Mouse (Mus musculus) bone marrow macrophage, adult 2 months (primary cell): ENCODE results near the gene Scn3a. TPM values are rescaled to one million over a fixed set of nuclear protein-coding genes. Genes with fewer than 3 reads are reported as not detected.

ENCODE experiments used
- H3K27ac ChIP-seq: 2 replicates; pipeline ENCODE4 v1.5.1; 2012; ENCODE audit warnings: low read depth, low read length; ENCODE audit not compliant: insufficient read depth
- H3K4me1 ChIP-seq: 2 replicates; pipeline ENCODE4 v1.6.1; 2012; ENCODE audit warnings: low read length; ENCODE audit not compliant: control insufficient read depth, insufficient read depth
- H3K4me3 ChIP-seq: 2 replicates; pipeline ENCODE4 v1.5.1; 2012; ENCODE audit warnings: mild to moderate bottlenecking, low read length, moderate library complexity; ENCODE audit not compliant: insufficient read depth
- CTCF ChIP-seq: IDR thresholded peaks from 2 replicates; pipeline ENCODE4 v1.5.1; 2012; ENCODE audit warnings: low read depth, mild to moderate bottlenecking, low read length, moderate library complexity
- POLR2A ChIP-seq: IDR thresholded peaks from 2 replicates; pipeline ENCODE4 v1.6.1; 2012; ENCODE audit warnings: mild to moderate bottlenecking, low read depth, low read length, borderline replicate concordance
- polyA plus RNA-seq: library from polyadenylated mRNA; stranded (reverse); fragments of >200 nt; gene quantifications from 2 replicates; pipeline ENCODE4 v1.2.4, GENCODE M21; 2012; ENCODE audit not compliant: missing spikeins, insufficient read depth, insufficient read length

Scn3a gene
- polyA plus RNA-seq, 1 experiment, result not detected

DNA sequence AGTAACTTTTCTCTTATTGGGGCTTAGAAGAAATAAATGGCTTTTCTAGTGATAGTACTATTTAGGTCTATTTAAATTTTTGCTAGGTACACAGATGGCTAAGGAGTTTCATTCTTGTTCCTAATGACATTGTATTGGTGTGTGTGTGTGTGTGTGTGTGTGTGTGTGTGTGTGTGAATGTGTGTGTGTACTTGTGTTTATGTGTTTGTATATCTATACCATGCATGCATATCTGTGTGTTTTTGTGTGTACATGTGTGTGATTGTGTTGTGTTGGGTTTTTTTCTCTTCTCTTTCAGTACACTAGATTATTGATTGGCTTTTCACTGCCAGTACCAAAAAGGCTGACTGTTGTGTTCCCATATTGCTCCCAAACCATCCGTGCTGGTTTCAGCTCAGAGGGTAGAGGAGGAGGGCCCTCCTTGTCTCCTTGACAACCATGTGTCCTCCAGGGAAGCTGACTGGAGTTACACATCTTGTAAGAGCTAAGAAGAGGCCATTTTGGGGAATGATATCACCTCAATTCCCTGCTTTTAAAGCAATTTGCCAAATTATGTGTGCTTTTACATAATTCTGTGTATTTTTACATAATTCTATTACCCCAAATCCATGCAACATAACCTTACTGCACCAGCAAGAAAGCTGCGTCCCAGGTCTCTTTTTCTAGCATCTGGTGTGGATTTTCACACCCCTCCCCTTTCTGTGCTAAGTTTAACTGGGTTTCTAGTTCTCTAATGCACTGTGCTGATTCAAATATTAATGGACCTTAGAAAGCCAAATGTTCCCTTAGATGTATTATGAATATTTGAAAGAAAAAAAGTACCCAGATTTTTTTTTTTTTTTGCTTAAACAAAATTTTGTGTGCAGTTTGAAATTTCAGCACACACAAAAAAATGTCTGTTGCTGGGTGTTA is 116.7 kb downstream of the Scn3a start:
- no peak overlapping the region for H3K4me3 ChIP-seq
- H3K4me1 ChIP-seq, result no peaks in the 10 kb centered on the region
- no peak for TF ChIP-seq CTCF
- TF ChIP-seq POLR2A, result no peak
- no peak overlapping the region for H3K27ac ChIP-seq

DNA sequence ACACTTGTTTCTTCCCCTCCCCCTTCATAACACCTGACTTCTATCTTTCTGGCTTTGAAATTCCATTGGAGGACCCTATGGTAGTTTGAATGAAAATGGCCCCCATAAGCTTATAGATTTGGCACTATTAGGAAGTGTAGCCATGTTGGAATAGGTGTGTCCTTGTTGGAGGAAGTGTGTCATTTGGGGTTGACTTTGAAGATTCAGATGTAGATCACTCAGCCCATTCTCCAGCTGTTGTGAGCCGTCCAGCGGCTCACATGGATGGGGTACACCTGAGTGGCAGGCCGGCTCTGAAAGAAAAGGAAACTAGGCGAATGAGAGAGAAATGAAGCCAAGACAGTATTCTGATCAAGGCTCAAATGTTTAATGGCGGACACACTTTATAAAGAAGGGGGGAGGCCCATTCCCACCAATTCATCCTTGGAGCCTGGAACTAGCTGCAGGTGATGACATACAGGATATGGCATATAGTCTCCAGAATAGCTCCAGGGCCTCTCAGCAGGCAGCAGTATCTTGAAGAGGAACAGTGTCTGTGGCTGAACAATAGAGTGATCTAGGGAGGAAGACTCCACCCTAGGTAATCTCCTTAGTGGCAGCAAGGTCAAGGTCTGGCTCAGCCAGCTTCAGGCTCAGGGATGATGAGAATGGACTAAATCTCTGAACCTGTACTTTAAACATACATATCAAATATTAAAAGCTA is 118.2 kb downstream of the Scn3a start:
- H3K4me1 ChIP-seq, result no peaks in the 10 kb centered on the region
- no peak overlapping the region for H3K4me3 ChIP-seq
- H3K27ac ChIP-seq, result no peak overlapping the region
- TF ChIP-seq POLR2A, result no peak

DNA sequence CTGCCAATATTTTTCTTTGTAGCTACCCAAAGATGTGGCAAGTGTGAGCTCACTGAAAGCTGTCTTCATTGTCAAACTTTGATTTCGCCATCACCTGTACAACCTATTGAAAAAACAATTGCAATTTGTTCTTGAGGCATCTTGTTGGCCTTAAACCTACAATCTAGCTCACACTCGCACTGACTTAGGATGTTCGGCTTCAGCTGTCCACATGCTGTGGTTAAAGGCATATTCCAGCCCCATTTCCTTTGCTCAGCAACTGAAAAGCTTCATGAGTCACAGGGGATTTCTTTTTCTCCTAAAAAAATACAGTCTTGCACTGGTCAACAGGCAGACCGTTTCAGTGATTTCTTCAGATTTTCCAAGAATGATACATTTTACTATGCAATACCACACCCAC is 124.3 kb downstream of the Scn3a start:
- TF ChIP-seq POLR2A (no peak), CTCF (no peak)
- Histone ChIP-seq H3K4me3 (no peak overlapping the region), H3K4me1 (no peaks in the 10 kb centered on the region), H3K27ac (no peak overlapping the region)

DNA sequence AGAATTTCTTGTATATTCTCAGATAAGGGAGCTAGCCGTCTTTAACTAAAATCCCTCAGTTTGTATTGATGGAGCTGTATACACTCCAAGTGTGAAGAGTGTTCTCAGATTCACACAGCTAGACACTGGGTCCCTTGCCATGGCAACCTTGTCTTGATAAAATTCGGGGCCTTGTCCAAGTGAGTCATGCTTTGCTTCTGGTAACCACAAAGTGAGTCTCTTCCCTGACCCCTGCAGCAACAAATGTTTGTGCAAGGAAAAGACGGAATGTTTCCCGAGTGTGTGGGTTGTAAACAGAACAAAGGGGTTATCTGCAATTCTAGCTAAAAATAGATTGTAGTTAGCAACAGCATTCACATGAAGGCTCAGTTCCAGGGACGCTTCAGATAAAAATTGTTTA is 125.9 kb downstream of the Scn3a start:
- Histone ChIP-seq H3K27ac (no peak overlapping the region), H3K4me3 (no peak overlapping the region)

DNA sequence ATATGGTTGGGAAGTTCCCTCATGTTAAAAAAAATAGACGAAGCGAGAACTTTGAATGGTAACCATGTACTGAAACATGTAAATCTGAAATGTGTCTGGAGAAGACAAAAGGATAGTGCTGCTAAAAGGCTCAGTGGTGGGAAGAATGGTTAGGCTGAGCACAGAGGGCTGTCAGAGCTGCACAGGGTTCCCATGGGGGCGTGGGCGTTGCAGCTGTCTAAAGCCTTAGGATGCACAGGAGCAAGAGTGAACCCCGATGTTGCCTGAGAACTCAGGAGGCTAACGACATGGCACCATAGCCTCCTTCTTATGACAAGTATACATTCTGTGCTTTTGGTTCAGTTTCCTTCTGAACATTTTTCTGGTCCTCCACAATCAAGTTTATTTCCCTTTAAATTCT is 126.3 kb downstream of the Scn3a start:
- H3K4me1 ChIP-seq, result no peaks in the 10 kb centered on the region
- no peak overlapping the region for H3K27ac ChIP-seq
- TF ChIP-seq CTCF (no peak), POLR2A (no peak)
- no peak overlapping the region for H3K4me3 ChIP-seq

More for the DNA sequence above, 125.9 kb downstream of the Scn3a start:
- TF ChIP-seq CTCF (no peak), POLR2A (no peak)
- H3K4me1 ChIP-seq, result no peaks in the 10 kb centered on the region

DNA sequence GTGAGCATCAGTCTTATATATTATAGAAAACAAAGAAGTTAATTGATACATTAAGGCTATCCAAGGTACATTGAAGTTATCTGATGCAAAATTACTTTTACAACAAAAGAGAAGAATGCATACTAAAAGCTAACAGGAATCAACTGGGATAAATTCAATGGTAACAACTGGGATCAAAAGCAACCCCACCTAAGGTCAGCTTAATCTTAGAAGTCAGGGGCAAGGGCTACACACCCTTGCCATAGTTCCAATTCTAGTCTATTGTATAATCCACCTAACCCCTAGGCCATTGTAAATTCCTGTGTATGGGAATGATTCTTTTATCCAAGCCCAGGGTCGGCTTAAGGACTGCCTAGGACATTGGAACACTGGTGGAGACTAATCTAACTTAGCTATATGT is 130.5 kb downstream of the Scn3a start:
- TF ChIP-seq POLR2A (no peak), CTCF (no peak)
- Histone ChIP-seq H3K4me3 (no peak overlapping the region), H3K4me1 (no peaks in the 10 kb centered on the region), H3K27ac (no peak overlapping the region)

DNA sequence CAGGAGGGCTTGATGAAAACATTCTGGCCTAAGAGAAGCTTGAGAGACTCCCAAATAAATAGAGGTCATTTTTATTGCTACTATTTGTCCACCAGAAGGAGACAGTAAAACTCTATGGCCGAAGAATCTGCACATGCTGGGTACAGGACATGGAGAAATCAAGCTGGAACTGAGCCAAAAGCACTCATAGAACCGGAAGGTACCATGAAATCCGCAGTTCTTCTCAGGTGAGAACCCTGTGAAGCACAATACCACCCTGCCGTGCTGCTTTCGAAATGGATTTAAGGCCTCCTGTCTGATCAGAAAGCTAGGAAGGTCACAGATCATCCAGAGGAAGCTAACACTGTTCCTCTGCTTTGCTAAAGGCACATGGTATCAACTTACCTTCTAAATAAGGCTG is 143.9 kb downstream of the Scn3a start:
- no peak overlapping the region for H3K27ac ChIP-seq
- no peak for TF ChIP-seq CTCF
- no peak for TF ChIP-seq POLR2A
- H3K4me1 ChIP-seq, result no peaks in the 10 kb centered on the region
- no peak overlapping the region for H3K4me3 ChIP-seq

DNA sequence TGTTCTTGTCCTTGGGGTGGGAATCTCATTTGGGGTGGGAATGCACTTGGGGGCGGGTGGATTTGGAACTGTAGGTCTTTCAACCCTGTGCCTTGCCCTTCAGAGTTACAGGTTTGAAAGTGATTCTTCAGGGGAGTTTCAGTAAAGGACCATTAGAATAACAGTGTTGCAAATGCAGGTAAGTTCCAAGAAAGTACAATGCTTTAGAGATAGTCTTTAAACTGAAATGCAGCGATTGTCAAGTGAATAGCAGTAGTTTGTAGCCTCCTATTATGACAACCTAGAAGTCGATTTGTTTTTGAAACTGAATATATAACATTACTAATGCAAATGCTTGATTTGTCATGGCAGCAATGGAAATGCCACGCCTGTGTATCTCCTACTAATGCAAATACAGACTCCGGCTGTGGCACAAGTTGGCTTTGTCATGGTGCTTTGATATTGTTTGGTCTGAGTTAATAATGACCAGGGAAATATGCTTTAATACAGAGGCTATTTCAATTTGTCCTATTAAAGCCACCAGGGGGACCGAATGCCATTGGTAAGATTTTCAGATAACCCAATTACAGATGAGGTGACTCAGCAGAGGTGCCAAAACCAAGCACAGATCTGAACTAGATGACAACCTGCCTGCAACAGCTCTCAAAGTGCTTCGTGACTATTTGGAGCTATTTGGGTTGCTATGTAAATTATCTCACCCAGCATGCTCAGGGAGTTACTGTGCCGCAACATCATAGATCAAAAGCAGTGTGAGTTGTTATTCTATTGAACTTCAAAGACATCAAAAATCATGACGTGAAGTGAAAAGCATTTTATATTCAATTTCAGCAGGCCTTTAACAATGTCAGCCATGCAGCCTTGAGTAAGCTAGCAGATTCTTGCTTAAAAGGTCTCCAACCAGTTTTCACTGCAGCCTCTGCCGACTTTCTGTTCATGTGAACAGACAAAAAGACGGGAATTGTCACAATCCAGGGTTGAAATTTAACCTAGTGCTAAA is 145.9 kb downstream of the Scn3a start:
- Histone ChIP-seq H3K4me1 (no peaks in the 10 kb centered on the region), H3K4me3 (no peak overlapping the region), H3K27ac (no peak overlapping the region)
- TF ChIP-seq CTCF (no peak), POLR2A (no peak)

DNA sequence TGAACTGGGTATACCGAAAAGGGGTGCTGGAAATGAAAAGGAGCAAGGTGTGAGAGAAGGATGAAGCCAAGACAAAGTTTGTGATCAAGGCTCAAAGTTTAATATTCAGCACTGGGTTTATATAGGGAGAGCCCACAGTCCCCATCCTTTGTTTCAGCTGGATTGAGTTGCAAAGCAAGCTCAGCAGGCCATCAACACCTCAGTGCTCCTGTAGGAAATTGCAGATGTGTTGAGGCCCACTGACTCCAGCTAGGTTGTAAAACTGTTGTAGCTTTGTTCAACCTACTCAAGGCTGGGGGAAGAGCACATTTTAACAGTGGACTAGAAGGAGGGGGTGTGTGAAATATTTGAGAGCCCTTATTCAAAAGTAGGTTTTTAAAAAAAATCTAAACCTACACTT is 148.8 kb downstream of the Scn3a start:
- Histone ChIP-seq H3K27ac (no peak overlapping the region), H3K4me3 (no peak overlapping the region), H3K4me1 (no peaks in the 10 kb centered on the region)
- no peak for TF ChIP-seq CTCF
- no peak for TF ChIP-seq POLR2A

DNA sequence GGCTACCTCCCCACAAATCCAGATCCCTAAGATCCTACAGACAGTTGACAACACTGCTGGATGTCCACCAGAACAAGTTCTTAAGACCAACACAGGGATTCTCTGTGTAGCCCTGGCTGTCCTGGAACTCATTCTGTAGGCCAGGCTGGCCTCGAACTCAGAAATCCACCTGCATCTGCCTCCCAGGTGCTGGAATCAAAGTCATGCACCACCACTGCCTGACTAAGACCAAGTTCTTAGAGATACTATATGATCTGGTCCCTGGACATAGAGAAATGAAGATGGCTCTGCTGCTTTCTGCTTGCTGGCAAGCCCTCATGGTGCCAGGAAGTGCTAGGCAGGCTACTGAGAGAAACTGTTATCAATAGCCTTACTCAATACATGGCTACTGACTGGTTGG is 150.9 kb downstream of the Scn3a start:
- no peak overlapping the region for H3K27ac ChIP-seq
- TF ChIP-seq CTCF (no peak), POLR2A (no peak)
- no peak overlapping the region for H3K4me3 ChIP-seq
- no peaks in the 10 kb centered on the region for H3K4me1 ChIP-seq
